Mouse (Mus musculus): ENCODE measurements around the gene Ndufaf8. TPM values are rescaled to one million over a fixed set of nuclear protein-coding genes. Genes with fewer than 3 reads are reported as not detected.

Gene Ndufaf8
- polyA plus RNA-seq, 1 experiment from 2014 or later, result 61.2 TPM

GRCm38 (mm10) chr11:120134847-120135530, 36.3 kb downstream of the Ndufaf8 start:
- Histone ChIP-seq H3K4me1 (ENCODE audit: control insufficient read depth, insufficient read depth, low read length) (no peaks in the 10 kb centered on the region), H3K27ac (replicated peaks; ENCODE audit: low read depth, low read length) (no peak overlapping the region), H3K36me3 (ENCODE audit: control insufficient read depth, insufficient read depth, low read length) (peaks cover 43% of the 10 kb centered on the region), H3K4me3 (replicated peaks; ENCODE audit: low read depth, low read length) (no peak overlapping the region), H3K9ac (replicated peaks; ENCODE audit: low read length) (no peak overlapping the region), H3K4me2 (ENCODE audit: low read length) (no peak overlapping the region), H3K9me3 (ENCODE audit: control insufficient read depth, low read length) (no peaks in the 10 kb centered on the region), H3K27me3 (ENCODE audit: control insufficient read depth, insufficient read depth, low read length) (no peaks in the 10 kb centered on the region)
- WGBS, result 94% methylated on average over 9 of the region's 9 CpGs
- DNase-seq, result no peak
- ATAC-seq (ENCODE audit: low FRiP score, low TSS enrichment), result no peak

DNA sequence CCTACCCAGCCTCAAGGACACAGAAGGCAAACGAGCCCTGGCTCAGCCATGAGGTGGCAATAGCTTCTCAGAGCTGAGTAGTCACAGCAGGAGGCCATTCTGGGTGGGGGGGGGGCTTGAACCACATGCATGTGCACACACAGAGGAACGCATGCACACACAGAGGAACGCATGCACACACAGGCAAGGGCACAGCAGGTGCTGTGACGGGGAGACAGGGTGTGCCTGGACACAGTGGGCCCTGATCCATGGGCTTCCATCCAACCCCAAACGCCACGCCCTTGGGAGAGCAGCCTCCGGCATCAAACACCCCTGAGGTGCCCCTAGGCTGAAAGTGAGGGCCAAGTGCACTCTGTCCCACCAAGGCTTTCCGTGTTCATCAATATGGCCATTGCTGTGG, 37.5 kb downstream of the Ndufaf8 start:
- ATAC-seq (ENCODE audit: low FRiP score, low TSS enrichment), result no peak
- no peaks in the 10 kb centered on the region for H3K4me1 ChIP-seq (ENCODE audit: control insufficient read depth, insufficient read depth, low read length)
- WGBS, result 84% methylated on average over 8 of the region's 8 CpGs

GRCm38 (mm10) chr11:120136796-120137624, 38.3 kb downstream of the Ndufaf8 start:
- DNase-seq (no peak), ATAC-seq (ENCODE audit: low FRiP score, low TSS enrichment) (no peak)
- 48% methylated on average over 23 of the region's 23 CpGs for WGBS

More for the DNA sequence above, 37.5 kb downstream of the Ndufaf8 start:
- Histone ChIP-seq H3K9me3 (ENCODE audit: control insufficient read depth, low read length) (no peaks in the 10 kb centered on the region), H3K27me3 (ENCODE audit: control insufficient read depth, insufficient read depth, low read length) (no peaks in the 10 kb centered on the region), H3K27ac (replicated peaks; ENCODE audit: low read depth, low read length) (no peak overlapping the region), H3K4me3 (replicated peaks; ENCODE audit: low read depth, low read length) (no peak overlapping the region), H3K36me3 (ENCODE audit: control insufficient read depth, insufficient read depth, low read length) (peaks cover 35% of the 10 kb centered on the region), H3K4me2 (ENCODE audit: low read length) (no peak overlapping the region), H3K9ac (replicated peaks; ENCODE audit: low read length) (no peak overlapping the region)
- DNase-seq, result no peak

DNA sequence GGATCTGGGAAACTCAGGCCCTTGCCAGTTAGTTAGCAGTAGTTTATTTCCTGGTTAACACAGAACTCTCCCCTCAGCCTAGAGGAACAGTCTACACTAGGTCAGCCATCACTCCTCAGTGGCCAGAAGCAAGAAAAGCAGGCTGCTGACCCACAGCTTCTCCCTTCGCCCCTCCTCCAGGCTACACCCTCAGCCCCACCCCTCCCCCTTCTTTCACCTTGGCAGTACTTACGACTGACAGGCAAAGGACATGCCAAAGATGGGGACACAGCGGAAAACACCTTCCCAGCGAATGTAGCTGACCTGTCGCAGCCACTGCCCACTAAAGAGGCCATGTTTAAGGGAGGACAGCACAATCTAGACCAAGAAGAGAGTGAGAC, 38.9 kb downstream of the Ndufaf8 start:
- no peak for DNase-seq
- H3K36me3 ChIP-seq (ENCODE audit: control insufficient read depth, insufficient read depth, low read length), result peaks cover 22% of the 10 kb centered on the region
- H3K27me3 ChIP-seq (ENCODE audit: control insufficient read depth, insufficient read depth, low read length), result no peaks in the 10 kb centered on the region
- H3K27ac ChIP-seq (replicated peaks; ENCODE audit: low read depth, low read length), result no peak overlapping the region
- ATAC-seq (ENCODE audit: low FRiP score, low TSS enrichment), result no peak
- H3K9ac ChIP-seq (replicated peaks; ENCODE audit: low read length), result no peak overlapping the region
- no peaks in the 10 kb centered on the region for H3K9me3 ChIP-seq (ENCODE audit: control insufficient read depth, low read length)
- 46% methylated on average over 5 of the region's 5 CpGs for WGBS
- no peaks in the 10 kb centered on the region for H3K4me1 ChIP-seq (ENCODE audit: control insufficient read depth, insufficient read depth, low read length)
- no peak overlapping the region for H3K4me2 ChIP-seq (ENCODE audit: low read length)
- H3K4me3 ChIP-seq (replicated peaks; ENCODE audit: low read depth, low read length), result no peak overlapping the region

More at GRCm38 (mm10) chr11:120136796-120137624, 38.3 kb downstream of the Ndufaf8 start:
- Histone ChIP-seq H3K9ac (replicated peaks; ENCODE audit: low read length) (no peak overlapping the region), H3K4me3 (replicated peaks; ENCODE audit: low read depth, low read length) (no peak overlapping the region), H3K4me1 (ENCODE audit: control insufficient read depth, insufficient read depth, low read length) (no peaks in the 10 kb centered on the region), H3K27me3 (ENCODE audit: control insufficient read depth, insufficient read depth, low read length) (no peaks in the 10 kb centered on the region), H3K4me2 (ENCODE audit: low read length) (no peak overlapping the region), H3K9me3 (ENCODE audit: control insufficient read depth, low read length) (no peaks in the 10 kb centered on the region), H3K36me3 (ENCODE audit: control insufficient read depth, insufficient read depth, low read length) (peaks cover 28% of the 10 kb centered on the region), H3K27ac (replicated peaks; ENCODE audit: low read depth, low read length) (no peak overlapping the region)

GRCm38 (mm10) chr11:120139309-120139731, 40.6 kb downstream of the Ndufaf8 start:
- Histone ChIP-seq H3K27ac (replicated peaks; ENCODE audit: low read depth, low read length) (no peak overlapping the region), H3K9me3 (ENCODE audit: control insufficient read depth, low read length) (no peaks in the 10 kb centered on the region), H3K4me3 (replicated peaks; ENCODE audit: low read depth, low read length) (no peak overlapping the region), H3K4me1 (ENCODE audit: control insufficient read depth, insufficient read depth, low read length) (no peaks in the 10 kb centered on the region), H3K36me3 (ENCODE audit: control insufficient read depth, insufficient read depth, low read length) (peaks cover 17% of the 10 kb centered on the region), H3K9ac (replicated peaks; ENCODE audit: low read length) (no peak overlapping the region), H3K4me2 (ENCODE audit: low read length) (no peak overlapping the region), H3K27me3 (ENCODE audit: control insufficient read depth, insufficient read depth, low read length) (no peaks in the 10 kb centered on the region)
- WGBS, result 89% methylated on average over 10 of the region's 10 CpGs
- DNase-seq (no peak), ATAC-seq (ENCODE audit: low FRiP score, low TSS enrichment) (no peak)

DNA sequence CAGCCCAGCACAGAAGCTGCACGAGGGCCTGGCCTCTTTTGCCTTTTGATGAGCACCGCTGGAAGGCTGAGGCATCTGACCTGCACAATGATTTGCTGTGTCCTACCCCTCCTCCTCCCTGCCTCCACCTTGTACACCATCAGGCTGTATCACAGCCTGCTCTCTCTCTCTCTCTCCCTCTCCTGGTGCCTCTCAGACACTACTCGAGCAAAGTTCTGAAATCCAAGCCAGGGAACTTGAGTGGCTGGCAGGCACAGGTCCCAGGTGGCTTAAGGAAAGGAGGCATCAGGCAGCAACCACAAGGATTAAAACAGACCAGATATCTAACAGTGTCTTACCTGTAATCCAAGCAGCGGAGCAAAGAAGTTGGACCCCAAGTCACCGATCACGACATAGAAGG, 41.5 kb downstream of the Ndufaf8 start:
- 66% methylated on average over 6 of the region's 6 CpGs for WGBS
- no peak overlapping the region for H3K9ac ChIP-seq (replicated peaks; ENCODE audit: low read length)
- no peaks in the 10 kb centered on the region for H3K27me3 ChIP-seq (ENCODE audit: control insufficient read depth, insufficient read depth, low read length)
- DNase-seq, result no peak
- no peak for ATAC-seq (ENCODE audit: low FRiP score, low TSS enrichment)
- H3K27ac ChIP-seq (replicated peaks; ENCODE audit: low read depth, low read length), result no peak overlapping the region
- H3K4me2 ChIP-seq (ENCODE audit: low read length), result no peak overlapping the region
- H3K4me3 ChIP-seq (replicated peaks; ENCODE audit: low read depth, low read length), result no peak overlapping the region
- peaks cover 12% of the 10 kb centered on the region for H3K36me3 ChIP-seq (ENCODE audit: control insufficient read depth, insufficient read depth, low read length)
- no peaks in the 10 kb centered on the region for H3K9me3 ChIP-seq (ENCODE audit: control insufficient read depth, low read length)
- no peaks in the 10 kb centered on the region for H3K4me1 ChIP-seq (ENCODE audit: control insufficient read depth, insufficient read depth, low read length)

- H3K4me1 ChIP-seq (ENCODE audit: control insufficient read depth, insufficient read depth, low read length), result no peaks in the 10 kb centered on the region
- DNase-seq, result peak; percentile 46
- no peak overlapping the region for H3K4me2 ChIP-seq (ENCODE audit: low read length)
- no peak overlapping the region for H3K4me3 ChIP-seq (replicated peaks; ENCODE audit: low read depth, low read length)
- no peak overlapping the region for H3K27ac ChIP-seq (replicated peaks; ENCODE audit: low read depth, low read length)
- H3K9ac ChIP-seq (replicated peaks; ENCODE audit: low read length), result no peak overlapping the region
- no peaks in the 10 kb centered on the region for H3K27me3 ChIP-seq (ENCODE audit: control insufficient read depth, insufficient read depth, low read length)
- H3K9me3 ChIP-seq (ENCODE audit: control insufficient read depth, low read length), result no peaks in the 10 kb centered on the region
- ATAC-seq (ENCODE audit: low FRiP score, low TSS enrichment), result no peak
- peaks cover 16% of the 10 kb centered on the region for H3K36me3 ChIP-seq (ENCODE audit: control insufficient read depth, insufficient read depth, low read length)
- WGBS, result 83% methylated on average over 3 of the region's 3 CpGs
These were observed 43.9 kb downstream of the Ndufaf8 start for GRCm38 (mm10) chr11:120142601-120143051.

DNA sequence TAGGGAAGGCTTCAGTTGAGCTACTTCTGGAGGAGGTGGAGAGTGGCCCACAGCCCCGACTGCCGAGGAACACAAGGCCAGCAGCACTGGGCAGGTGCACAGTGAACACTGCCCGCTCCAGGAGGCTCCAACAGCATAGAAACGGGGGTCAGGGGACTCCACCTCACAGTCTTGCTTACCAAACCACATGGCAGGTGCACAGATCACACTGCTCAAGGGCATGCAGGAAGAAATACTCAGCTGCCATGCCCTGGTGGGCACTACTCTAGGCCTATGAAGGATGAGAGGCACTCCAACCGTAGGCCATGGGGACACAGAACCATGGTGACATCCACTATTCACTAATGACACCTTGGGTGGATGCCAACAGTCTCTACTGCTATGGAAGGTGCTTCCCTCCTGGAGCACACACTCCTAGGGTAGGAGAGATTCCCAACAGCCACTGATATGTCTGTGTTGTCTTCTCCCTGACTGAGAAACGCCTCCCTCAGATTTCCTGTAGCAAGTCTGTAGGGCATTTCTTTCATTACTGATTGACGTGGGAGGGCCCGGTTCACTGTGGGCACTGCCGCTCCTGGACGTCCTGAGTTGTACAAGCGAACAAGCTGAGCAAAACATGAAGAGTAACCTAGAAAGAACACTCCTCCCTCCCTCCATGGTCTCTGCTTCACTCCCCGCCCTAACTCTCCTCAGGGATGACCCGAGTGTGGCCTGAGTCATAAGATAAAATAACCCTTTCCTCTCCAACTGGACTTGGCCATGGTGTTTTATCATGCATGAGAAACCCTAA, 45.2 kb downstream of the Ndufaf8 start:
- Histone ChIP-seq H3K4me1 (ENCODE audit: control insufficient read depth, insufficient read depth, low read length) (peaks cover 1% of the 10 kb centered on the region; the same call in 1 of the 2 replicates), H3K27me3 (ENCODE audit: control insufficient read depth, insufficient read depth, low read length) (no peaks in the 10 kb centered on the region), H3K4me2 (ENCODE audit: low read length) (no peak overlapping the region), H3K9ac (replicated peaks; ENCODE audit: low read length) (no peak overlapping the region), H3K36me3 (ENCODE audit: control insufficient read depth, insufficient read depth, low read length) (peaks cover 12% of the 10 kb centered on the region; the same call in 1 of the 2 replicates), H3K27ac (replicated peaks; ENCODE audit: low read depth, low read length) (no peak overlapping the region), H3K4me3 (replicated peaks; ENCODE audit: low read depth, low read length) (no peak overlapping the region), H3K9me3 (ENCODE audit: control insufficient read depth, low read length) (no peaks in the 10 kb centered on the region)
- ATAC-seq (ENCODE audit: low FRiP score, low TSS enrichment), result no peak
- WGBS, result 85% methylated on average over 13 of the region's 13 CpGs
- DNase-seq, result no peak
